Mouse (Mus musculus): ENCODE results near the gene Ecm2. TPM values are rescaled to one million over a fixed set of nuclear protein-coding genes. Genes with fewer than 3 reads are reported as not detected.

The Ecm2 gene
- total and polyA plus RNA-seq, 2 experiments, result 0.07 to 0.55 TPM

GRCm38 (mm10) chr13:49526235-49526634 lies 21.6 kb downstream of the Ecm2 start:
- WGBS, result 61% methylated on average over 2 of the region's 2 CpGs
- DNase-seq (ENCODE audit: extremely low read depth, low read depth, low spot score), result no peak
- no peak overlapping the region for H3K27ac ChIP-seq (replicated peaks; ENCODE audit: insufficient read depth, low read depth, low read length)
- H3K9ac ChIP-seq (ENCODE audit: low read depth, low read length), result no peak overlapping the region
- no peaks in the 10 kb centered on the region for H3K36me3 ChIP-seq (ENCODE audit: control insufficient read depth, insufficient read depth, low read length)
- TF ChIP-seq CTCF (IDR thresholded peaks at IDR 0.05; ENCODE audit: low read depth, low read length), result no peak
- no peak for TF ChIP-seq POLR2A (IDR thresholded peaks at IDR 0.05; ENCODE audit: extremely low read depth, insufficient read depth, low read length)
- no peaks in the 10 kb centered on the region for H3K79me2 ChIP-seq (ENCODE audit: control insufficient read depth, insufficient read depth, low read length)
- no peak overlapping the region for H3K4me3 ChIP-seq (ENCODE audit: insufficient read depth, low read depth, low read length)
- no peaks in the 10 kb centered on the region for H3K4me1 ChIP-seq (ENCODE audit: control insufficient read depth, insufficient read depth, low read length)
- H3K27me3 ChIP-seq (ENCODE audit: control insufficient read depth, insufficient read depth, low read length), result no peaks in the 10 kb centered on the region

DNA sequence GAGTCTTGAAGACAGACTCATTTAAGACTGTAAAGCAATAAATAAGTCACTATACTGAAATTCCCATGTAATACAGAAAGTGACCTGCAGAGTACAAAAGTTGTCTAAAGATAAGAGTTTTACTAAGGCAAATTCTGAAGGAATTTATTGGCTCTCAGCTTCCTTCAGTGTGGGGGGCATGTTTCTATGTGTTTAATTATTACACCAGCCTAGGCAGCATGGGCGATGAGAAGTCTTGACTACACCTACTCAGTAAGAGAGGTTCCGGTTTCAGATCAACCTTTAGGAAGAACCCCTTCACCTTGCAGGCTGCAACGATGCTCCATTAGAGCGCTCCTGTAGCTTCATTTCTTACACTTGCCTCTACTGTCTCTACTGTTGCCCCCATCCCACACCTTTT lies 26.0 kb downstream of the Ecm2 start:
- Histone ChIP-seq H3K27ac (replicated peaks; ENCODE audit: insufficient read depth, low read depth, low read length) (no peak overlapping the region), H3K36me3 (ENCODE audit: control insufficient read depth, insufficient read depth, low read length) (no peaks in the 10 kb centered on the region), H3K9ac (ENCODE audit: low read depth, low read length) (no peak overlapping the region), H3K27me3 (ENCODE audit: control insufficient read depth, insufficient read depth, low read length) (no peaks in the 10 kb centered on the region), H3K4me3 (ENCODE audit: insufficient read depth, low read depth, low read length) (no peak overlapping the region), H3K4me1 (ENCODE audit: control insufficient read depth, insufficient read depth, low read length) (no peaks in the 10 kb centered on the region), H3K79me2 (ENCODE audit: control insufficient read depth, insufficient read depth, low read length) (no peaks in the 10 kb centered on the region)
- DNase-seq (ENCODE audit: extremely low read depth, low read depth, low spot score), result no peak
- TF ChIP-seq CTCF (IDR thresholded peaks at IDR 0.05; ENCODE audit: low read depth, low read length) (no peak), POLR2A (IDR thresholded peaks at IDR 0.05; ENCODE audit: extremely low read depth, insufficient read depth, low read length) (no peak)
- 97% methylated on average over 4 of the region's 4 CpGs for WGBS

GRCm38 (mm10) chr13:49536946-49537345 lies 32.3 kb downstream of the Ecm2 start:
- H3K36me3 ChIP-seq (ENCODE audit: control insufficient read depth, insufficient read depth, low read length), result no peaks in the 10 kb centered on the region
- TF ChIP-seq CTCF (IDR thresholded peaks at IDR 0.05; ENCODE audit: low read depth, low read length) (no peak), POLR2A (IDR thresholded peaks at IDR 0.05; ENCODE audit: extremely low read depth, insufficient read depth, low read length) (no peak)
- no peak overlapping the region for H3K9ac ChIP-seq (ENCODE audit: low read depth, low read length)
- H3K4me3 ChIP-seq (ENCODE audit: insufficient read depth, low read depth, low read length), result no peak overlapping the region
- 100% methylated on average over 1 of the region's 1 CpGs for WGBS
- no peaks in the 10 kb centered on the region for H3K79me2 ChIP-seq (ENCODE audit: control insufficient read depth, insufficient read depth, low read length)
- no peak overlapping the region for H3K27ac ChIP-seq (replicated peaks; ENCODE audit: insufficient read depth, low read depth, low read length)
- no peaks in the 10 kb centered on the region for H3K4me1 ChIP-seq (ENCODE audit: control insufficient read depth, insufficient read depth, low read length)
- DNase-seq (ENCODE audit: extremely low read depth, low read depth, low spot score), result no peak
- no peaks in the 10 kb centered on the region for H3K27me3 ChIP-seq (ENCODE audit: control insufficient read depth, insufficient read depth, low read length)

DNA sequence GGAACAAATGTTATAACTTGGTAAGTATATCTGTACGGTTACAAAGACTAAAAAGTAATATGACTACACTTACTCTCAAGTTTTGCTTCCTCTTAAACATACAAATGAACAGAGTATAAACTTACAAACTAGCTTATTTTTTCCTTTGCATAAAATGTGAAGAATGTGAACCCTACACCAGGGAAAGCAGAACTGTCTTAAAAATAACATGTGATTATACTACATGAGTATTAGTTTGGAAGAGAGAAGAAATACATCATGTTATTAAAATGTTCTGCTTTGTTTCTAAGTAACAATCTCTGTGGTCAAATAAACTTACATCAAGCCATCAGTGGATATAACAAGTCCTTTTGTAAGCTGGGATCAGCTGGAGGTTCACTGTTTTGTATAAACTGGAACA lies 34.1 kb downstream of the Ecm2 start:
- no peaks in the 10 kb centered on the region for H3K79me2 ChIP-seq (ENCODE audit: control insufficient read depth, insufficient read depth, low read length)
- no peaks in the 10 kb centered on the region for H3K4me1 ChIP-seq (ENCODE audit: control insufficient read depth, insufficient read depth, low read length)
- no peak overlapping the region for H3K9ac ChIP-seq (ENCODE audit: low read depth, low read length)
- DNase-seq (ENCODE audit: extremely low read depth, low read depth, low spot score), result no peak
- WGBS, result 93% methylated on average over 1 of the region's 1 CpGs
- H3K4me3 ChIP-seq (ENCODE audit: insufficient read depth, low read depth, low read length), result no peak overlapping the region
- TF ChIP-seq POLR2A (IDR thresholded peaks at IDR 0.05; ENCODE audit: extremely low read depth, insufficient read depth, low read length) (no peak), CTCF (IDR thresholded peaks at IDR 0.05; ENCODE audit: low read depth, low read length) (no peak)
- H3K27me3 ChIP-seq (ENCODE audit: control insufficient read depth, insufficient read depth, low read length), result no peaks in the 10 kb centered on the region
- H3K27ac ChIP-seq (replicated peaks; ENCODE audit: insufficient read depth, low read depth, low read length), result no peak overlapping the region
- no peaks in the 10 kb centered on the region for H3K36me3 ChIP-seq (ENCODE audit: control insufficient read depth, insufficient read depth, low read length)

DNA sequence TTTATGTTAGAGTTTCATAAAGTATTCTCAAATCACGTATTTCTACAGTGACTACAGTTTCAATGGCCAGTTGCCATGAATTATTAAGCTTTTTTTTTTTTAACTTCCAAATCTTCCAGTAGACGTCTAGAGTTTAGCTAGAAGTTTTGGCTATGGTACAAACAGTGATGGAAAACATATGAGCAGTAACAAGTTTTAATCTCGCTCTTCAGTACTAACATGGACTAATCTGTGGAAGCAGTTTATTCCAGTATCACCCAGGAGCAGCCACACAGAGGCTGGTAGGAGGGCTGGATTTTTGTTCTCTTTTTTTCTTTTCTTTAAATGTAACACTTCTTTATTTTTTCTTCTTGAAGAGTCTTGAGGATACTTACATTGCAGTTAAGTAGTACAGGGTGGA lies 39.7 kb downstream of the Ecm2 start, which contains the start of gene Aspn:
Gene Aspn (plus strand): TSS at position 165 of the 400 bp plus-strand sequence.
- H3K79me2 ChIP-seq (ENCODE audit: control insufficient read depth, insufficient read depth, low read length), result no peaks in the 10 kb centered on the region
- no peak within 1 kb of the TSS for H3K4me3 ChIP-seq (ENCODE audit: insufficient read depth, low read depth, low read length)
- DNase-seq (ENCODE audit: extremely low read depth, low read depth, low spot score), result no peak
- H3K27me3 ChIP-seq (ENCODE audit: control insufficient read depth, insufficient read depth, low read length), result no peaks in the 10 kb centered on the region
- H3K9ac ChIP-seq (ENCODE audit: low read depth, low read length), result no peak within 1 kb of the TSS
- no peaks in the 10 kb centered on the region for H3K36me3 ChIP-seq (ENCODE audit: control insufficient read depth, insufficient read depth, low read length)
- no peak for TF ChIP-seq CTCF (IDR thresholded peaks at IDR 0.05; ENCODE audit: low read depth, low read length)
- TF ChIP-seq POLR2A (IDR thresholded peaks at IDR 0.05; ENCODE audit: extremely low read depth, insufficient read depth, low read length), result no peak
- H3K4me1 ChIP-seq (ENCODE audit: control insufficient read depth, insufficient read depth, low read length), result no peaks in the 10 kb centered on the region
- H3K27ac ChIP-seq (replicated peaks; ENCODE audit: insufficient read depth, low read depth, low read length), result no peak within 1 kb of the TSS
- 87% methylated on average over 3 of the region's 3 CpGs for WGBS

GRCm38 (mm10) chr13:49545646-49546045 lies 41.0 kb downstream of the Ecm2 start:
- DNase-seq (ENCODE audit: extremely low read depth, low read depth, low spot score), result no peak
- Histone ChIP-seq H3K36me3 (ENCODE audit: control insufficient read depth, insufficient read depth, low read length) (no peaks in the 10 kb centered on the region), H3K27ac (replicated peaks; ENCODE audit: insufficient read depth, low read depth, low read length) (no peak overlapping the region), H3K4me1 (ENCODE audit: control insufficient read depth, insufficient read depth, low read length) (no peaks in the 10 kb centered on the region), H3K9ac (ENCODE audit: low read depth, low read length) (no peak overlapping the region), H3K79me2 (ENCODE audit: control insufficient read depth, insufficient read depth, low read length) (no peaks in the 10 kb centered on the region), H3K4me3 (ENCODE audit: insufficient read depth, low read depth, low read length) (no peak overlapping the region), H3K27me3 (ENCODE audit: control insufficient read depth, insufficient read depth, low read length) (no peaks in the 10 kb centered on the region)
- no peak for TF ChIP-seq CTCF (IDR thresholded peaks at IDR 0.05; ENCODE audit: low read depth, low read length)
- no peak for TF ChIP-seq POLR2A (IDR thresholded peaks at IDR 0.05; ENCODE audit: extremely low read depth, insufficient read depth, low read length)
- 79% methylated on average over 3 of the region's 3 CpGs for WGBS

All from liver, adult 2 months (tissue).